Mouse (Mus musculus) cerebellum, adult 11-12 months (tissue): ENCODE data around the gene Nt5c2.

Experiments
- DNase-seq: peaks from one replicate; pipeline ENCODE4 v3.0.0; 2022

Nt5c2 gene

GRCm38 (mm10) chr19:46915406-46916080, 99.4 kb downstream of the Nt5c2 start:
- DNase-seq, result no peak

- DNase-seq, result no peak
Measured at GRCm38 (mm10) chr19:46913626-46914025, 101.3 kb downstream of the Nt5c2 start.

GRCm38 (mm10) chr19:46911492-46911891, 103.5 kb downstream of the Nt5c2 start:
- DNase-seq, result no peak

- DNase-seq, result no peak
Measured at GRCm38 (mm10) chr19:46908977-46909376, 106.0 kb downstream of the Nt5c2 start.

GRCm38 (mm10) chr19:46908207-46908606, 106.7 kb downstream of the Nt5c2 start:
- DNase-seq, result no peak

GRCm38 (mm10) chr19:46905971-46906370, 109.0 kb downstream of the Nt5c2 start:
- no peak for DNase-seq

GRCm38 (mm10) chr19:46905383-46905782, 109.6 kb downstream of the Nt5c2 start:
- DNase-seq, result no peak

GRCm38 (mm10) chr19:46904907-46905306, 110.0 kb downstream of the Nt5c2 start:
- no peak for DNase-seq

- no peak for DNase-seq
Measured at GRCm38 (mm10) chr19:46903379-46903778, 111.6 kb downstream of the Nt5c2 start.

GRCm38 (mm10) chr19:46901323-46901722, 113.6 kb downstream of the Nt5c2 start:
- no peak for DNase-seq

- no peak for DNase-seq
Measured at GRCm38 (mm10) chr19:46900786-46901185, 114.2 kb downstream of the Nt5c2 start.

GRCm38 (mm10) chr19:46899871-46900270, 115.1 kb downstream of the Nt5c2 start:
- no peak for DNase-seq

GRCm38 (mm10) chr19:46899306-46899705, 115.6 kb downstream of the Nt5c2 start:
- DNase-seq, result peak; percentile 31

- no peak for DNase-seq
Measured at GRCm38 (mm10) chr19:46898222-46898621, 116.7 kb downstream of the Nt5c2 start.

GRCm38 (mm10) chr19:46897135-46897534, 117.8 kb downstream of the Nt5c2 start:
- DNase-seq, result no peak

GRCm38 (mm10) chr19:46893484-46893883, 121.5 kb downstream of the Nt5c2 start:
- no peak for DNase-seq

GRCm38 (mm10) chr19:46892856-46893255, 122.1 kb downstream of the Nt5c2 start:
- no peak for DNase-seq

GRCm38 (mm10) chr19:46890657-46891056, 124.3 kb downstream of the Nt5c2 start:
- no peak for DNase-seq

GRCm38 (mm10) chr19:46889666-46890065, 125.3 kb downstream of the Nt5c2 start:
- no peak for DNase-seq

GRCm38 (mm10) chr19:46887811-46888527, 127.0 kb downstream of the Nt5c2 start:
- no peak for DNase-seq

GRCm38 (mm10) chr19:46886826-46887225, 128.1 kb downstream of the Nt5c2 start:
- no peak for DNase-seq

- DNase-seq, result no peak
Measured at GRCm38 (mm10) chr19:46885365-46885764, 129.6 kb downstream of the Nt5c2 start.

GRCm38 (mm10) chr19:46879876-46880275, 135.1 kb downstream of the Nt5c2 start:
- DNase-seq, result no peak

- DNase-seq, result peak; percentile 91
Measured at GRCm38 (mm10) chr19:46878346-46878745, 136.6 kb downstream of the Nt5c2 start.

GRCm38 (mm10) chr19:46877886-46878285, 137.1 kb downstream of the Nt5c2 start:
- DNase-seq, result peak; percentile 39
